Mouse (Mus musculus): Measurements from ENCODE around the gene Vapb.
"Not testable (repeated sequence)": the region's sequence is repeated elsewhere in the genome, so short reads cannot be mapped to it uniquely, and the experiment has no call there.

The Vapb gene

DNA sequence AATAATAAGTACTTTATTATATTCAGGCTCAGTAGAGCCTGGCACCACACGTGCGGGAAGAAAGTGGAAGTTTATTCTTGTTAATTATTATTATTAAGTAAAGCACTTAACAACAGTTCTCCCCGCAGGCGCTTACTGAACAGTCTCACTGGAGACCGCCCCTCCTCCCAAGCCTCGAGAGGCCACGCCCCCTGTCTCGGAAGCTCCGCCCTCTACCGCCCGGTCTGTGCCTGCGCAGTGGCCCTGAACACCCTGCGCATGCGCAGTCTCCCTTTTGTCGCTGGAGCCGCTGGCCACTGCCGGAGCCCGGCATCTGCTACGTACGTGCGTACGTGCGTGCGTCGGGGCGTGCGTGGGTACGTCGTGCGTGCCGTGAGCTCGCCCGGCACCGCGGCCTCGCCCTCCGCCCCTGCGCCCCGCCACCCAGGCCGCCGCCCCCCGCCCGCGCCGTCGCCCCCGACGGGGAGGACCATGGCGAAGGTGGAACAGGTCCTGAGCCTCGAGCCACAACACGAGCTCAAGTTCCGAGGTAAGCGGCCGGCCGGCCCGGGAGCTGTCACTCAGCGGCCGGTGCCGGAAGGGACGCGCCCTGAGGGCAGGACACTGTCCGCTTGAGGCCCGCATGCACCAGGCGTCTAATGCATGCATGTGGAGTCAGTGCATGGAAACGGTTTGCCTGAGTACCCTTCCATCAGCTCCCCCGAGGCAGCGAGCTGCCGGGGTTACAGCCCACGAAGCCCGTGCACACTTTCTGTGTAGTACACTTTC, at the start of gene Vapb:
Vapb (plus strand) TSS at position 290 of the 768 bp plus-strand sequence.
- peaks cover 26% of the 10 kb centered on the region for H3K36me3 ChIP-seq (ENCODE audit: insufficient read depth, low read length)
- TF ChIP-seq POU5F1 (IDR thresholded peaks at IDR 0.05; ENCODE audit: borderline replicate concordance, low read length) (no peak), CTCF (conservative IDR thresholded peaks at IDR 0.05; ENCODE audit: low read length) (no peak), NANOG (IDR thresholded peaks at IDR 0.05; ENCODE audit: borderline replicate concordance, low read length) (no peak)

DNA sequence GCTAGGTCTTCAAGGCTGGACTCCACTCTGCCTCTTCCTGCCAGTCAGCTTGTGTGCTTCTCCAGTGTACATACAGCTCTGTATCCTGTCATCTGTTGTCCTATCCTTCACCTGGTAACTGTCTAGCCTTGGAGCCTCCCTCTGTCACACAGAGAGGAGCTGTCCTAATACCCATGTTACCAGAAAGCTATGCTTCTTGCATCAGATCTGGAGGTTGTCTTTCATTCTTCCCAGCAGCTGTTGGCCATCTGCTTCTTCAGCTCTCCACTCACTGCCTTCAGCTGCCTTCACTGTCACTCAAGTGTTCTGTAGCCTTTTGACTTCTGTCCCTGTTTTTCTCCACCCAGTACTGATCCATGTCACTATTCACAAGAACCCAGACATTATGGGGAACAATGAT, 47.5 kb upstream of the Vapb start:
- peaks cover 13% of the 10 kb centered on the region for H3K4me1 ChIP-seq (replicated peaks; ENCODE audit: low read depth, low read length)
- H3K9me3 ChIP-seq (ENCODE audit: low read length): no peaks in the 10 kb centered on the region
- no peaks in the 10 kb centered on the region for H3K27me3 ChIP-seq (ENCODE audit: insufficient read depth, low read length)
- H3K4me3 ChIP-seq (replicated peaks; ENCODE audit: low read length): no peak overlapping the region
- peaks cover 83% of the 10 kb centered on the region for H3K36me3 ChIP-seq (ENCODE audit: insufficient read depth, low read length)
- TF ChIP-seq CTCF (conservative IDR thresholded peaks at IDR 0.05; ENCODE audit: low read length) (no peak), POU5F1 (IDR thresholded peaks at IDR 0.05; ENCODE audit: borderline replicate concordance, low read length) (no peak), NANOG (IDR thresholded peaks at IDR 0.05; ENCODE audit: borderline replicate concordance, low read length) (no peak)

More for the DNA sequence above, at the start of gene Vapb:
- no peaks in the 10 kb centered on the region for H3K27me3 ChIP-seq (ENCODE audit: insufficient read depth, low read length)
- peaks cover 20% of the 10 kb centered on the region for H3K4me1 ChIP-seq (replicated peaks; ENCODE audit: low read depth, low read length)
- no peaks in the 10 kb centered on the region for H3K9me3 ChIP-seq (ENCODE audit: low read length)
- H3K4me3 ChIP-seq (replicated peaks; ENCODE audit: low read length): peak within 1 kb of the TSS; percentile 94

DNA sequence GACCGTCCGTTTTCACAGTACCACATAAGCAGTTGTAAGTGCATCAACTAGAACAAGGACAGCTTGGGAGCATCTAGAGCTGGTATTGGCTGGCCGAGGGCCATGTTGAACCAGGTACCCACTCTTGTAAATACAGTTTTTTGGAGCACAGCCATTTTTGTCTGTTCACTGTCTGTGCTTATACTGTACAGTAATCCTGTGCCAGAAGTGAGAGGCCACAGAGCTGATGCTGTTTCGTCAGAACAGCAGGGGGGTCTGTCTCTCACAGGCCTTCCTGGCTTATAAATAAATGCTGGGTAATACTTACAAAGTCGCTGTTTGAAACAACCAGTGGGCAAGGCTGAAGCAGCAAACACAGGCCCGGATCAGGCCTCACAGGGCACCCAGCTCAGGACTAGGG, 45.6 kb upstream of the Vapb start:
- Histone ChIP-seq H3K27me3 (ENCODE audit: insufficient read depth, low read length) (no peaks in the 10 kb centered on the region), H3K4me1 (replicated peaks; ENCODE audit: low read depth, low read length) (peaks cover 7% of the 10 kb centered on the region), H3K9me3 (ENCODE audit: low read length) (no peaks in the 10 kb centered on the region), H3K4me3 (replicated peaks; ENCODE audit: low read length) (no peak overlapping the region), H3K36me3 (ENCODE audit: insufficient read depth, low read length) (peaks cover 85% of the 10 kb centered on the region)
- no peak for TF ChIP-seq CTCF (conservative IDR thresholded peaks at IDR 0.05; ENCODE audit: low read length)

DNA sequence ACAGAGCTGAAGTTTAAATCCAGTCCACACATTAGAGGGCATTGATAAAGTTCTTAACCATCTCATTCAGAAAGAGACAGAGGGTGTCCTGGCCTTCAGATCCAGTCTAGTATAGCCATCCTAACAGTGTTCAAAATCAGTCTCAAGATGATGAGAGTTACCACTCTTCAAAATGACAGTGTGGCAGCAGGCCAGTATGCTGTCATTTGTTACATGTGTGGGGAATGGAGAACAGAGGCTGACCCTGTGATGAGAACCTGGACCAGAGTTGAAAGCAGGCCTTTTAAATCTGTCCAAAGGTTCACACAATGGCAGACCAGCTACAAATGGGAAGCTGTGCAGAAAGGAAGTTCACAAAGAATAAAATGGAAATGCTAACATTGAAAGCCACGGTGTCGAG, 44.6 kb upstream of the Vapb start:
- H3K4me3 ChIP-seq (replicated peaks; ENCODE audit: low read length): no peak overlapping the region
- H3K36me3 ChIP-seq (ENCODE audit: insufficient read depth, low read length): peaks cover 91% of the 10 kb centered on the region
- peaks cover 7% of the 10 kb centered on the region for H3K4me1 ChIP-seq (replicated peaks; ENCODE audit: low read depth, low read length)
- no peaks in the 10 kb centered on the region for H3K27me3 ChIP-seq (ENCODE audit: insufficient read depth, low read length)
- H3K9me3 ChIP-seq (ENCODE audit: low read length): no peaks in the 10 kb centered on the region
- no peak for TF ChIP-seq POU5F1 (IDR thresholded peaks at IDR 0.05; ENCODE audit: borderline replicate concordance, low read length)
- TF ChIP-seq CTCF (conservative IDR thresholded peaks at IDR 0.05; ENCODE audit: low read length): no peak
- no peak for TF ChIP-seq NANOG (IDR thresholded peaks at IDR 0.05; ENCODE audit: borderline replicate concordance, low read length)

DNA sequence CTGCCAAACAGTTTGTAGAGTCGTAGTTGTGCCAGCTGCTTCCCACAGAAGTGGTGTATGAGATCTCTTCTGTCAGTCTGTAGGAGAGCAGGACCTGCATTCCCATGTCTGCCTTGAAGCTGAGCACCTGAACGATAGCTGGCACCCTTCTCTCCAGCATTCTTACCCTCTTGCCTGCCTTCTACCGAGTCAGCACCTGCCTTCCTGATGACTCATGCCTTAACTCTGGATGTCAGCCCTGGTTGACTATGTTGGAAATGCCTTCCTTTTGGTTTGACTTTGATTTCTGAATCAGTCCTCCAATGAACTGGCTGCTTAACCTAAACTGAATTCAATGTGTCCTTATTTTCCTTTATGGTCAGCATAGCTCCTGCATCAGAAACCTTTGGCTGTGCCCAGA, 38.5 kb upstream of the Vapb start:
- H3K4me1 ChIP-seq (replicated peaks; ENCODE audit: low read depth, low read length): no peaks in the 10 kb centered on the region
- TF ChIP-seq NANOG (IDR thresholded peaks at IDR 0.05; ENCODE audit: borderline replicate concordance, low read length): no peak
- TF ChIP-seq POU5F1 (IDR thresholded peaks at IDR 0.05; ENCODE audit: borderline replicate concordance, low read length): no peak
- no peak for TF ChIP-seq CTCF (conservative IDR thresholded peaks at IDR 0.05; ENCODE audit: low read length)
- H3K4me3 ChIP-seq (replicated peaks; ENCODE audit: low read length): no peak overlapping the region
- no peaks in the 10 kb centered on the region for H3K27me3 ChIP-seq (ENCODE audit: insufficient read depth, low read length)
- peaks cover 98% of the 10 kb centered on the region for H3K36me3 ChIP-seq (ENCODE audit: insufficient read depth, low read length)
- no peaks in the 10 kb centered on the region for H3K9me3 ChIP-seq (ENCODE audit: low read length)

DNA sequence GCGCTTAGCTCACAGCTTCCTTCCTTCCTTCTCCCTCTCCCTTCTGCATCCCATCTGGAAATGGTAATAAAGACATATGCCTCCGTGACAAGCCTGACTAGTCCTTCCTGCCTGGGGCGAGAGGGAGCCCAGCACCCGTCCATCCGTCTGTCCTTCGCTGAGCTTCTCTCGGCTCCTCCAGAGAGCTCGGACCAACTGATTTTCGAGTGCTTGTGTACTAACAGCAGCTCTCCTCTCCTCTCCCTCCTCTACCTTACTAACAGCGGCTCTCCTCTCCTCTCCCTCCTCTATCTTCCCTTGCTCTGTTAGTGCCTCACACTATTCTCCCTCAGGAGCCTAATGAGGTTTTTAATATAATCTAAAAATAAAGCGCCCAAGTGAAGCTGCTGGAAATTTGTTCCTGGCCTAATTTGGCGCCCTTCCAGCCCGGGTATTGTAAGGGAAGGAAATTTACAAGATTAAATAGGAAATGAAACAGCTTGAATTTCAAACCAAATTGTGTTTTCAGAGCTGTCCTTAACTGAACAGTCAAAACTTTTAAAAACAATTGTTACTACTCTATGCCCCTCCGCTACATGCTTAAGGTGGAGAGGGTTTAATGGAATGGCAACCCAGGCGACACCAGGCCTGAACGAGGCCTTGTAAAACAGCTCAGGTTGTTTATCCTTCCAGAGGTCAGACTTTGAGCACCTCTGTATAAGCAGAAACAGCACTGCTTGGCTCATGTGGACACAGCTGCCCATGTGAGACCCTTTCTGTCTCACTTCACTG, 35.0 kb upstream of the Vapb start:
- TF ChIP-seq NANOG (IDR thresholded peaks at IDR 0.05; ENCODE audit: borderline replicate concordance, low read length): no peak
- no peaks in the 10 kb centered on the region for H3K4me1 ChIP-seq (replicated peaks; ENCODE audit: low read depth, low read length)
- H3K4me3 ChIP-seq (replicated peaks; ENCODE audit: low read length): no peak overlapping the region
- peaks cover 79% of the 10 kb centered on the region for H3K36me3 ChIP-seq (ENCODE audit: insufficient read depth, low read length)
- no peaks in the 10 kb centered on the region for H3K9me3 ChIP-seq (ENCODE audit: low read length)
- H3K27me3 ChIP-seq (ENCODE audit: insufficient read depth, low read length): no peaks in the 10 kb centered on the region

DNA sequence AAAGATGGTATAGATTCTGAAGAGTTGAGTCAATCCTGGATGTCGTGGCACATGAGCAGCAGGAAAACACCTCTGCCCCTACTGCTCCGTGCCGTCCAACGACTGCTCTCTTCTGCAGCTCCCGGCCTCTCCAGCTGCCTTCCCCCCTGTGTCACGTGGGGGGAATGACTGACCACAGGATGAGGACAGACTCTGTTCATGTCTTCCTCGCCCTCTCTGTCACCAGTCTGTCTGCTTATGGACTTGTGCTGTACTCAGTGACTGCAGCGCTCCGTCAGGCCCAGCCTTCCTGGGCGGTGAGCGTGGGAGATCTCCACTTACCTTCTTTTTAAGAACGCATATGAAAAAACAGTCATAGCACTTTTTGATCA, 34.5 kb upstream of the Vapb start:
- H3K36me3 ChIP-seq (ENCODE audit: insufficient read depth, low read length): peaks cover 76% of the 10 kb centered on the region
- no peaks in the 10 kb centered on the region for H3K9me3 ChIP-seq (ENCODE audit: low read length)
- no peaks in the 10 kb centered on the region for H3K27me3 ChIP-seq (ENCODE audit: insufficient read depth, low read length)
- TF ChIP-seq NANOG (IDR thresholded peaks at IDR 0.05; ENCODE audit: borderline replicate concordance, low read length) (no peak), CTCF (conservative IDR thresholded peaks at IDR 0.05; ENCODE audit: low read length) (no peak), POU5F1 (IDR thresholded peaks at IDR 0.05; ENCODE audit: borderline replicate concordance, low read length) (no peak)
- H3K4me1 ChIP-seq (replicated peaks; ENCODE audit: low read depth, low read length): no peaks in the 10 kb centered on the region
- no peak overlapping the region for H3K4me3 ChIP-seq (replicated peaks; ENCODE audit: low read length)

DNA sequence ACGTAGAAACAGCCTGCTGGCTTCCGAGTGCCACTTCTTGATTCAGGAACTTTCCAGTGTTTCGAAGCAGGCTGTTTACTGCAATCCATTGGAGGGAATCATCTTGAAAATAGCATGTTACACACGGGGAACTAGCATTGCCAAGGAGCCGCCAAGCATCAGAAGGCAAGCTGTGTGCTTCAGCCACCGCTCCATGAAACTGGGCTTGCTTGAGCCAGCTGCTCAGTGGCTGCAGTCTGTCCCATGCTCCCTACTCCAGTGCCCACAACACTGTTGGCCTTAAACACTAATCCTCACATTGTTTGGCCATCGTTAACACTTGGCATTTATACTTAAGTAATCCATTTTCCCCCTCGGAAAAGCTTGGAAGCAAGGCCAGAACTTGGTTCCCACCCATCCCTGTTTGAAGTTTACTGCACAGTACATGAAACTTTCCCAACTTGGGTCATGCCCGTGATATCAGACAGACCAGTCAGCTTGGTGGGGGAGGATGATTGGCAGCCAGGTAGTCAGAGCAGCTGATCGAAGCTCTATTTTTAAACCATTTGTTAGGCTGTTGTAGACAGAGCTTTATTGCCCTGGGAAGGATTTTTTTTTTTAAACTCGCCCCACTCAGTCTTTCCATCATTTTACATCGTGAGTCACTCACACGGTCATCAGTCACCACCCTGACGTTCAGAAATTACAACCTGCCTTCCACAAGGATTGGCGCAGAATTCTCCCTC, 31.3 kb upstream of the Vapb start:
- Histone ChIP-seq H3K9me3 (ENCODE audit: low read length) (no peaks in the 10 kb centered on the region), H3K4me3 (replicated peaks; ENCODE audit: low read length) (no peak overlapping the region), H3K36me3 (ENCODE audit: insufficient read depth, low read length) (peaks cover 53% of the 10 kb centered on the region), H3K27me3 (ENCODE audit: insufficient read depth, low read length) (no peaks in the 10 kb centered on the region), H3K4me1 (replicated peaks; ENCODE audit: low read depth, low read length) (0 out of 2 replicates have a peak, but pooled peaks cover 5% of the 10 kb centered on the region)
- TF ChIP-seq POU5F1 (IDR thresholded peaks at IDR 0.05; ENCODE audit: borderline replicate concordance, low read length) (no peak), NANOG (IDR thresholded peaks at IDR 0.05; ENCODE audit: borderline replicate concordance, low read length) (no peak), CTCF (conservative IDR thresholded peaks at IDR 0.05; ENCODE audit: low read length) (no peak)

DNA sequence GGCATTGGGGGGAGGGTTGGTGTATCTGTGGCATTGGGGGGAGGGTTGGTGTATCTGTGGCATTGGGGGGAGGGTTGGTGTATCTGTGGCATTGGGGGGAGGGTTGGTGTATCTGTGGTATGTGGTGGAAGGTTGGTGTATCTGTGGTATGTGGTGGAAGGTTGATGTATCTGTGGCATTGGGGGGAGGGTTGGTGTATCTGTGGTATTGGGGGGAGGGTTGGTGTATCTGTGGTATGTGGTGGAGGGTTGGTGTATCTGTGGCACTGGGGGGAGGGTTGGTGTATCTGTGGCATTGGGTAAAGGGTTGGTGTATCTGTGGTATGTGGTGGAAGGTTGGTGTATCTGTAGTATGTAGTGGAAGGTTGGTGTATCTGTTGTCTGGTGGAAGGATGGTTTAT, 29.7 kb upstream of the Vapb start:
- not testable (repeated sequence) for H3K4me3 ChIP-seq (replicated peaks; ENCODE audit: low read length); H3K4me1 ChIP-seq (replicated peaks; ENCODE audit: low read depth, low read length); H3K27me3 ChIP-seq (ENCODE audit: insufficient read depth, low read length); H3K9me3 ChIP-seq (ENCODE audit: low read length)
- peaks cover 37% of the 10 kb centered on the region for H3K36me3 ChIP-seq (ENCODE audit: insufficient read depth, low read length)

Data from E14TG2a.4 (cell line).